Mouse (Mus musculus) liver, embryonic 16.5 days (tissue): ENCODE data around the gene Ttpal. TPM values are rescaled to one million over a fixed set of nuclear protein-coding genes. Genes with fewer than 3 reads are reported as not detected.
A peak's percentile ranks its signal among the peaks of the same experiment; 100 is the strongest.

Experiments
- ATAC-seq: fragments of 200-750 bp; cut with Nextera tagmentation; 2 replicates; pipeline ENCODE4 v1.8.0; 2017; ENCODE audit warnings: low read depth, mild to moderate bottlenecking, moderate number of reproducible peaks, moderate library complexity
- H3K27ac ChIP-seq: fragments of 300-500 bp; sonication (generic); 2 replicates; pipeline ENCODE4 v1.5.1; 2014; ENCODE audit warnings: mild to moderate bottlenecking, low read length
- H3K27me3 ChIP-seq: fragments of 300-500 bp; sonication (generic); 2 replicates; pipeline ENCODE4 v1.6.1; 2014; ENCODE audit warnings: low read depth, low read length, mixed read lengths; ENCODE audit not compliant: control insufficient read depth, insufficient read depth
- H3K36me3 ChIP-seq: fragments of 300-500 bp; sonication (generic); 2 replicates; pipeline ENCODE4 v1.6.1; 2014; ENCODE audit warnings: mild to moderate bottlenecking; ENCODE audit not compliant: control insufficient read depth, insufficient read depth
- H3K4me1 ChIP-seq: fragments of 300-500 bp; sonication (generic); 2 replicates; pipeline ENCODE4 v1.6.1; 2014; ENCODE audit warnings: low read depth, low read length, mixed read lengths; ENCODE audit not compliant: control insufficient read depth
- H3K4me2 ChIP-seq: fragments of 300-500 bp; sonication (generic); 2 replicates; pipeline ENCODE4 v1.6.1; 2014; ENCODE audit warnings: low read depth, low read length, mixed read lengths
- H3K4me3 ChIP-seq: fragments of 300-500 bp; sonication (generic); 2 replicates; pipeline ENCODE4 v1.5.1; 2014; ENCODE audit warnings: low read depth, mild to moderate bottlenecking, low read length
- H3K9ac ChIP-seq: fragments of 300-500 bp; sonication (generic); 2 replicates; pipeline ENCODE4 v1.6.1; 2014; ENCODE audit warnings: low read depth, low read length
- H3K9me3 ChIP-seq: fragments of 300-500 bp; sonication (generic); replicated peaks from 2 replicates; pipeline ENCODE4 v1.6.1; 2016; ENCODE audit warnings: low read length; ENCODE audit not compliant: control insufficient read depth
- WGBS: fragments of 180-500 bp; shearing (Covaris S2); extraction: QIAGEN DNeasy Blood & Tissue Kit; methylation state at CpG from one replicate; pipeline ENCODE4 v1.1.7; 2014; ENCODE audit not compliant: insufficient replicate concordance; 5-methylcytosine and 5-hydroxymethylcytosine counted together
- polyA plus RNA-seq: library from polyadenylated mRNA; unstranded; fragments of >200 nt; fragmentation: Nextera tagmentation; extraction: Ambion mirVana; gene quantifications from 2 replicates; pipeline ENCODE4 v1.2.1, GENCODE M21; 2015

Ttpal gene
- polyA plus RNA-seq, 1 experiment from 2014 or later = 10.6 TPM

- no peak for ATAC-seq
- Histone ChIP-seq H3K27ac (no peak overlapping the region), H3K4me2 (no peak overlapping the region), H3K4me1 (peaks cover 7% of the 10 kb centered on the region), H3K9me3 (no peaks in the 10 kb centered on the region), H3K4me3 (no peak overlapping the region), H3K27me3 (no peaks in the 10 kb centered on the region), H3K9ac (no peak overlapping the region), H3K36me3 (no peaks in the 10 kb centered on the region)
- WGBS = 61% methylated on average over 13 of the region's 13 CpGs
Measured at GRCm38 (mm10) chr2:163561258-163561948, 40.7 kb upstream of the Ttpal start.

DNA sequence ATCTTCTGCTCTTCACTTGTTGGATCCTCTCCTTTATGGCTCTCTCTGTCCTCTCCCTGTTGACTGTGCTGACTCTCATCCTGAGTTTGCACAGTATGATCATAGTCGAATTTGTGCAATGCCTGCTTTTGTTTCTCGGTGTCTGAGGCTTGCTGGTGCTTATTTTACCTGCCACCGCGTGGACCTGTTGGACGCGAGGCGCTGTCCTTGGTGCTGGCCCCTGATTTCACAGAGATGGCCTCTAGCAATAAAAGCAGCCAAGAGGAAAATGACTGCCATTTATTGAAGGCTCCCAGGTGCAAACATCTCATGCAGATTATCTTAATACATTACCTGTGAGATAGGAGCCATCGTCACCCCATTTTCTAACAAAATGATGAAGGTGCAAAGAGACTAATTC is 37.5 kb upstream of the Ttpal start:
- 32% methylated on average over 8 of the region's 8 CpGs for WGBS
- no peaks in the 10 kb centered on the region for H3K27me3 ChIP-seq
- no peak overlapping the region for H3K4me2 ChIP-seq
- no peaks in the 10 kb centered on the region for H3K9me3 ChIP-seq
- no peaks in the 10 kb centered on the region for H3K36me3 ChIP-seq
- no peaks in the 10 kb centered on the region for H3K4me1 ChIP-seq
- H3K9ac ChIP-seq = no peak overlapping the region
- no peak overlapping the region for H3K4me3 ChIP-seq
- H3K27ac ChIP-seq = no peak overlapping the region
- ATAC-seq = no peak

DNA sequence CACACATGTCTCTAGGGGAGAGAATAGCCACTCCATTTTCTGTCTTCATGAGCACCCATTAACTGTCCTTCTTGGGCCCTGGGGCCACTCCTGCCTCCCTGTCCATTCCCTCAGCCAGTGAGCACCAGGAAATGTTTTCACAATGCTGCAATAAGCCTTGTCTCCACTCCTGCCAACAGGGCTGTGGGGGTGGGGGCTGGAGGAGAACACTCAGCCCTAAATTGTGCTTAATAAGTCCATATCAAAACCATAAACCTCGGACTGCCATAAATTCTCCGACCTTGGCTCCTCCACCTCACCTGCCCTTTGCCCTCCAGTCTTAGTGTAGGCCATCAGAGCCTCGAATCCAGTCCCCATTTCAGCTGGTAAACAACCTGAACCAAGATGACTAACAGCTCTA is 27.8 kb upstream of the Ttpal start:
- 37% methylated on average over 3 of the region's 3 CpGs for WGBS
- Histone ChIP-seq H3K9ac (no peak overlapping the region), H3K27ac (no peak overlapping the region)

GRCm38 (mm10) chr2:163575248-163575647 is 26.9 kb upstream of the Ttpal start:
- H3K27me3 ChIP-seq = no peaks in the 10 kb centered on the region
- H3K4me1 ChIP-seq = no peaks in the 10 kb centered on the region; the same call in 1 of the 2 replicates
- H3K4me3 ChIP-seq = no peak overlapping the region
- no peaks in the 10 kb centered on the region for H3K9me3 ChIP-seq
- no peak overlapping the region for H3K9ac ChIP-seq
- H3K36me3 ChIP-seq = no peaks in the 10 kb centered on the region
- peak; percentile 60 for ATAC-seq
- H3K4me2 ChIP-seq = peak overlapping the region; percentile 14
- no peak overlapping the region for H3K27ac ChIP-seq
- 19% methylated on average over 11 of the region's 11 CpGs for WGBS

More for the DNA sequence above, 27.8 kb upstream of the Ttpal start:
- Histone ChIP-seq H3K27me3 (no peaks in the 10 kb centered on the region), H3K4me3 (no peak overlapping the region), H3K36me3 (no peaks in the 10 kb centered on the region), H3K4me2 (no peak overlapping the region), H3K4me1 (no peaks in the 10 kb centered on the region; the same call in 1 of the 2 replicates), H3K9me3 (no peaks in the 10 kb centered on the region)
- ATAC-seq = no peak

- WGBS = 61% methylated on average over 2 of the region's 2 CpGs
- no peak for ATAC-seq
- Histone ChIP-seq H3K27ac (no peak overlapping the region), H3K27me3 (no peaks in the 10 kb centered on the region), H3K4me3 (no peak overlapping the region), H3K4me2 (no peak overlapping the region), H3K9me3 (no peaks in the 10 kb centered on the region), H3K36me3 (no peaks in the 10 kb centered on the region), H3K4me1 (no peaks in the 10 kb centered on the region; the same call in 1 of the 2 replicates), H3K9ac (no peak overlapping the region)
Measured at GRCm38 (mm10) chr2:163577986-163578385, 24.1 kb upstream of the Ttpal start.

DNA sequence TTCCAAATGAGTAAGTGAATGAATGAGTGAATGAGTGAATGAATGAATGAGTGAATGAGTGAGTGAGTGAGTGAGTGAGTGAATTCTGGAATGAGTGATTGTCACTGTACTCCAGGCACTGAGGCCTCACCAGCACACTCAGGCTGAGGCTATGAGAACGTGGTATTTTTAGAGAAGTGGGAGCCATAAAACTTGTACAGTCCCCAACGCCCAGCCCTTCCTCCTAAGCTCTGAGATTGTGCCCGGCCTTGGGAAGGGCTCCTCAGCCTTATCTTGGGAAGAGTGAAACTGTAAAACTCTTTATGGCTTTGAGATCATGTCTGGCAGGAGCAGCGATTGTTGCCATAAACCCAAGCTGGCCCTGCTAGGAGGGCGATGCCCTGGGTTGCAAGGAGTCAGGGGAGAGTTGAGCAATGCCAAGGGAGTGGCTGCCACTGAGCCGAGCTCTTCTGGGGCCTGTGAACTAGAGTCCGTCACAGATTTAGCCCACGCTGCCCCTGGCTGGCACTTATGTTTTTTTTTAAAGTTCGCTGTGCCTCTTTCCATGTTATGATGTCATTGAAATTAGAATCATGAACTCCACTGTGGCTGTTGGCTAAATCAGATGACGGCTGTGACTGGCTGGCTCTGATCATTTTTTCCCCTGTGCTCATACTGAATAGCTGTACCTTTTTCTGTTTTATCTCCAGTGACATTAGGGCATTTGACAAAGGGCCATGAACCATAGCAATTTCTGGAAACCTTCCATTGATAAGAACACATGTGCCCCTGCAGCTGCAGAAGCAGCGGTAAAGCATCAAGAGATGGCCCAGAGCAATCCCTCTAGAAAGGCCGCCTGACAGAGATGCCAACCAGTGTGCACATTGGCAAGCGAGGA is 21.8 kb upstream of the Ttpal start:
- Histone ChIP-seq H3K27me3 (no peaks in the 10 kb centered on the region), H3K27ac (no peak overlapping the region), H3K9ac (no peak overlapping the region), H3K4me1 (no peaks in the 10 kb centered on the region; the same call in 1 of the 2 replicates), H3K36me3 (no peaks in the 10 kb centered on the region), H3K9me3 (no peaks in the 10 kb centered on the region), H3K4me3 (no peak overlapping the region), H3K4me2 (no peak overlapping the region)
- WGBS = 45% methylated on average over 13 of the region's 13 CpGs
- ATAC-seq = no peak

- no peak overlapping the region for H3K9ac ChIP-seq
- no peaks in the 10 kb centered on the region for H3K27me3 ChIP-seq
- no peaks in the 10 kb centered on the region for H3K36me3 ChIP-seq
- no peaks in the 10 kb centered on the region; the same call in 1 of the 2 replicates for H3K4me1 ChIP-seq
- no peak overlapping the region for H3K4me3 ChIP-seq
- no peak overlapping the region for H3K4me2 ChIP-seq
- no peaks in the 10 kb centered on the region for H3K9me3 ChIP-seq
- ATAC-seq = no peak
- no peak overlapping the region for H3K27ac ChIP-seq
- 82% methylated on average over 10 of the region's 10 CpGs for WGBS
Measured at GRCm38 (mm10) chr2:163583226-163584087, 18.7 kb upstream of the Ttpal start.

DNA sequence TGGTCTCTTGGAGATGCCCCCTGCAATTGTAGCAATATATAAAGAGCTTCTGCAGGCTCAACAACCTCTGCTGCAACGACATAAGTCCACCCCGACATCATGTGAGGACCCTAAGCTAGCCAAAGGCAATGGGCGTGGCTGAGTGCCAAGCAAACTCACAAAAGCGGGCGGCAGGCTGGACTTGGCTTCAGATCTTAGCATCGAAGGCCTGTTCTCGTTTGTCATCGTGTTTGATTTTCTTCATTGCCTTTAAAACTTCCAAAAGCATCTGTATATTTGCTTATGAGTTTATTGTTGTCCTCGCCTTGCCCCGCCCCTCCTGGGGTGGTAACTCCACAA is 18.1 kb upstream of the Ttpal start:
- H3K9me3 ChIP-seq = no peaks in the 10 kb centered on the region
- no peak overlapping the region for H3K27ac ChIP-seq
- WGBS = 68% methylated on average over 10 of the region's 10 CpGs
- H3K4me2 ChIP-seq = no peak overlapping the region
- H3K9ac ChIP-seq = no peak overlapping the region
- H3K4me3 ChIP-seq = no peak overlapping the region
- ATAC-seq = no peak
- no peaks in the 10 kb centered on the region for H3K36me3 ChIP-seq
- H3K4me1 ChIP-seq = no peaks in the 10 kb centered on the region; the same call in 1 of the 2 replicates
- H3K27me3 ChIP-seq = no peaks in the 10 kb centered on the region
